Mouse (Mus musculus) adrenal gland, adult (tissue): ENCODE measurements around the gene Fhit.

Source experiments
- DNase-seq, 2 experiments: peaks; one replicate each; pipeline ENCODE4 v3.0.0; 2022 to 2023; ENCODE audit warnings: low spot score in 1 of 2; ENCODE audit not compliant: inconsistent age in 2 of 2

The Fhit gene

DNA sequence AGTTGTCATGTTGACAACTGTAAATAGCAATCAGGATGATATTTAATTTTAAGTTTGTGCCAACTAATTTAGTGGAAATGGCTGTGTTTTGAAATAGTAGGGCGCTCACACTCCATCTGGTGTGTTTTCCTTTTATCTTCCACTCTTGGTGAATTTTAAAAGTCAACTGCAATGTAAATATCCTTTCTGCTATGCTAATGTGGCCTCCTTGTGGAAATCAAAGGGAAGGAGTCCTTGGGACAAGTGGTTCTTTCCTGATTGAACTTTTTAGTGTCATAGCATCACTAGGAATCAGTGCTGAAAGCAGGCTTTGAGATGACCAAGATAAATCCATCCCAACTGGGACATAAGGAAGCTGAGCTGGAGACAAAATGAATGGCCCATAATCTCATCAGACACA lies 1413.1 kb downstream of the Fhit start:
- no peak for DNase-seq

DNA sequence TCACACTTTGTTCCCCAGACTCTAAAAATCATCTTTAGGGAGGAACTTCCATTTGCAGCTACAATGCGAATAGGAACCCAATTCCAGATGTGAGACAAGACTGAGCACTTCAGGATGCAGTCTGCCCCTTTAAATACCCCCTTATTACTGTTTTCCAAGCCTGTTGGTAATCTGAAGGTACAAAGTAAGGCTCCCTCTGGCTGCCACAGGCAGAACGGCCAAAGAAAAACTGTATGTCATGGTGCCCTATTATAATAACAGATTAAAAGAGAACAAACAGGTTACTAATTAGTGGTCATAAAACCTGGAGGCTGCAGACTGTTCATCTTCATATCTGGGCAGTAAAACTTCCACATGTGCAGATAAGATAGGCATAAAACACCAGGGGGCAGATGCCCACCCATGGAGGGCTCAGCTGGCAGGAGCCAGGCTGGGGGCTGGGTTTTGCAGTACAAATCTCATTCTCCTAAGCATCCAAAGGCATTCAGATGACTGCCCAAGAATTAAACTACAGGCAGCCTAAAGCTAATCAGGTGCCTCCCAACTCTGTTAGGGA lies 1439.8 kb downstream of the Fhit start:
- no peak for DNase-seq

DNA sequence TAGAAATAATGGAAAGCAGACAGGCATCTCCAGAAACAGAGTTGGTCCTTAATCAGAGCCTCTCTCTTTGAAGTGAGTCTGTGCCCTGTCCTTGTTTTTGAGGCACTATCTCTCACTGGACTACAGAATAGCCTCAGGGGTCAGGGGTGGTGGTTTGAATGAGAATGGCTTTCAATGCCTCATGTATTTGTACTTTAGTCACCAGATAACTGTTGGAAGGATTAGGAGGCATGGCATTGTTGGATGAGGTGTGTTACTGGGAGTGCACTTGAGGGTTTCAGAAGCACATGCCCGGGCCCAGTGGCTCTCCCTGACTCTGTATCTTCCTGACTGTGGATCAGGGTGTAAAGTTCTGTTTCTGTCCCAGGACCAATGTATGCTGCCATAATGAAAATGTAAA lies 1463.2 kb downstream of the Fhit start:
- no peak for DNase-seq

DNA sequence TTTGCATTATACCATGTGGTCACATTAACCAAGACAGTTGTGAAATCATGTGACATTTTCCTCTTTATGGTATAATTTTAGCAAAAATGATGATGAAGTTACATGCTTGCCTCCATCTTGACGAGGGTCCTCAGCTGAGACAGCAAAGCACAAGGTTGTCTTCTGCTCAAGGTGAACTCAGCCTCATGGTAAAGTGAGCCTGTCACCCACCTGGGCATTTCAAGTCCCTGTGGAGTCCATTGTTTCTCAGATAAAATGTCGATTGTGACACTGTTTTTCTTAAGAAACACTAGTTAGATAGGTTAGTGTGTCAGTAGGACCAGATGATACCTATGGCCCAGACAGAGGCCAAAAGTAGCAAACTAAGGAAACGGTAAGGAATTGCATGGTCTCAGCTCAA lies 1464.7 kb downstream of the Fhit start:
- no peak for DNase-seq

DNA sequence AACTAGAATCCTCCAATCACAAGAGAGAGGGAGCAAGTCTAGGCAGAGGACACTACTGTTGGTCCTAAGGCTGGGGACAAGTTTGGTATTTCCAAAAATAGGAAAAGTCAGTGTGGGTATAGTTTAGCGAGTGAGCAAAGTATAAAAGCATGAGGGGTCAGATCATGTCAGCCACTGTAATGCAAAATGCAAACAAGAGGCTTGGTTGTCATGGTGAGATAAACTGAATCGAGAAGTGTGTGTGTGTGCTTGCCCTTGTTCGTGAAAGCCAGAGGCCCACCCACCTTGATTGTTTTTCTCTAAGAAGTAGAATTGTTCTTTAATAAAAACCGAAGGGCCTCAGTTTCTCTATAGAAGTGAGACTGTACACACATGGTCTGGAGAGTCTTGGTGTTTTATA lies 1465.8 kb downstream of the Fhit start:
- DNase-seq: no peak

DNA sequence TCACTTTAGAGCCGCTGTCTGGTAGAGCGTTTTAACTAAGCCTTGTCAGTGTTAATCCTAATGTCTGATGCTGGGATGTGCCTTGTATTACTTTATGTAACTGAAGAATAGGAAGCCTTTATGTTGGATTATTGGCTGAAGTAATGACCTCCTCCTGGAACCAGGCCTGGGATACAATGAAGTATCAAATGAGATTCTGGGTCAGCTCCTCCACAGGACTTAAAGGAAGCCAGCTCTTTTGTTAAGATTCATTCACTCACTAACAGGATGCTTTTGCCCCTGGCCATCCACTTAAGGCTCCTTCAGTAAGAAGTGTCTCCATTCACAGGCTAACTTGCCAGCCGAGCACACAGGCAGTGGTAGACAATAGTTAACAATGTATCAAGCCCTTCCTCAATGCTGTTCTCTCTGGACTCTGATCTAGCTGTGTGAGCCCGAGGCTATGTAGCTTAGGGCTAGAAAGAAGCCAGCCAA lies 1466.6 kb downstream of the Fhit start:
- no peak for DNase-seq

DNA sequence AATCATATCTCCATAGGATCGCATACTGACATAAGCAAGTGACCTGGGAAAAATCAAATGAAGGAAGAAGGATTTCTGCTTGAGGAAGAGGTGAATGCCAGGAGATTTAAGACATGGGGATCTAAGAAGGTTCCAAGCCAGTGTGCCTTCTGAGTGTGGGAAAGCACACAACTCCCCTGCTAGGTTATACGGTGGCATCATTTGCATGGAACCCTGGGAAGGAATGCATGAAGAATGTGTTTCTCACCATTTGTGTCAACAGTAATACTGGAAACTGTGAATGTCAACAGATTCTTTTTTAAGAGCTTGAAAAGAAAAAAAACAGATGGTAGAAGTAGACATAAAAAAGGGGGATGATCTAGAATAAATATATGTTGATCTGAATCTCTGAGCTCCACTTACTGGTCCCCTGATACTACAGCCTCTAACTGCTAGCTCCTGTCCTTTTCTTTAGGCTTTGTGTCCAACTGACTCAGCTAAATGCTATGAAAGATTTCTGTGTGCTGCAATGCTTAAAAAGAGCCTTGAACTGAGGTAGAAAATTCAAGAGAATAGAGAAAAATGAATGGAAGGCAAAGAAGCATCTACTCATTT lies 1473.1 kb downstream of the Fhit start:
- no peak for DNase-seq

DNA sequence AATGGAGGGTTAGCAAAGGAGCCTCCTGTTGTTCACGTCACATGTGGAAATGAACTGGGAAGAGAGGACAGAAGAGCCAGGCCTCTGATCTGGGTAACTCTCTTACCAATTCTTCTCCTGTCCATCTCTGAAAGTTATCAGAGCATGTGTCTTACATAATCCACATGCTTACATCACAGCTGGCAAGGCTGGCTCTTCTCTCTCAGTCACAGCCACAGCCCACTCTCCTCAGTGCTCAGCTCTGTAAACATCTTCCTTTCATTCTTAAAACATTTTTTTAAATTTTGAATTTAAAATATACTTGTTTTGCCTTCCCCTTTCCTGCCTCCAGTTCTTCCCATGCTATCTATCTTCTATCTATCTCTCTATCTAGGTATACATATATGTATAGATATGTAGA lies 1477.5 kb downstream of the Fhit start:
- DNase-seq: no peak

DNA sequence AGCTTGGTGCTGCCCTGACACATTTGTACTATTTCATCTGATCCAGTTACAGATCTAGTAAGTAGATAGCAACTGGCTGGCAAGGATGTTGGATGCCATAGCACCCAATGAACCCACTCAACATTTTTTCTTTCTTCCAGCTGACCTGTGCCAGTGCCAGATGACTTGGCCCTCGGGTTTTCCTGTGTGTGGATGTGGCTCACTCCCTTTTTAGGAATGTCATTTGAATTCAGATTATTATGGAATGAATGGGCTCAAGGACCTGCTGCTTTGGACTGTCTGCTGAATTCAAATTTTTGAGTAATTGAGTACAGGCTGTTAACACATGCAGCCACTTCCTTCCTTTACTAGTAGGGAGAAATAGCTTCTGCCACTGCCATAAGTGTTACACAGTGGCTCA lies 1489.1 kb downstream of the Fhit start:
- DNase-seq: no peak

DNA sequence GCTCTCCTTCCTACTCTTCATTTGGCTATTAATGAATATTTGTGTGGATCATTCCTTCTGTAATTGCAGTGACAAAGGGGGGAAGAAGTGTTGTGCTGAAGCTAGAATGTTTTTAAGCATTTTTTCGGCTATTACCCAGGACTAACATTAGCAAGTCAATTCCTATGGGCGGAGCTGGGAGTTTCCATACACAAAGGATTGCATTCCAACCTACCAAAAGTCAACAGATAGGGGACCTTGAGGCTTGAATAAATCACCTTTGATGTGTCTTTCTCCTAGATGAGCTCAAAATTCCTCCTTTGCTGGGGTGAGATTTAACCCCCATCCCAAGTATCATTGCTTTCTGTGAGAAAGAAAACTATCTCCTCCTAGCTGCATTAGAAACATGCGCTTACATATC lies 1490.1 kb downstream of the Fhit start:
- DNase-seq: peak in 1 of 2 experiments; percentile 24

DNA sequence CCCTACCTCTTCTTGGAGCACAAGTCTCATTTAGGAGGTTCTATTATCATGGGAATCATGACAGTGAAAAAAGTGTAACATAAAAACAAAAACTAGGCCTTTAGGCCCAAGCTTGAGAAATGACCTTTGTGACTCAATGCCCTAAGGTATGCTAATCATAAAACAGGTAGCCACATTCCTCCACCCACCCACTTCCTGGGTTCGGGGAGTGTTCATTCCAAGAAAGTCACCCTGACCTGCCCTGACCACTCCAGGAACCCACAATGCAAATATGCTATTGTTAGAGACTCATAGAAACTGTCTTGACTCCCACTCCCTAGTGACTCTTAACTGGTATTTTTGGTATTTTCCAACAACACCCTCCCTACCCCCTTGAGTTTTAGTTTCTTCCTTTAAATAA lies 1492.1 kb downstream of the Fhit start:
- no peak for DNase-seq

DNA sequence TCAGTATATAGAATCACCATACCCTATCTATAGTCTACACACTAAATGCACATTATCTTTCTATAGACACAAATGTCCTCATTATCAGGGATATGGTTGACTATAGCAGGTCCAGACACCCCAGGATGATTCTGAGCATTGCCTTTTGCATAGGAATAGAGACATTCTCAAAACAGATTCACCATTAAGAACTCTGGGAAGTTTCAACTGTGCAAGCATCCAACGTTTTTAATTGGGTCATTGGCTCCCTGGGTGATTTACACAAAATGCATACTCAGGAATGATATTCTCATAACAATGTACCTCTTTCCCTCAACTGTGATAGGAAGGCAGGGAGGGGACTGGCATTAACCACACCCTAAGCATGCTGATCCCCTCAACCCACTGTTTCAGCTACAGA lies 1503.4 kb downstream of the Fhit start:
- DNase-seq: no peak

DNA sequence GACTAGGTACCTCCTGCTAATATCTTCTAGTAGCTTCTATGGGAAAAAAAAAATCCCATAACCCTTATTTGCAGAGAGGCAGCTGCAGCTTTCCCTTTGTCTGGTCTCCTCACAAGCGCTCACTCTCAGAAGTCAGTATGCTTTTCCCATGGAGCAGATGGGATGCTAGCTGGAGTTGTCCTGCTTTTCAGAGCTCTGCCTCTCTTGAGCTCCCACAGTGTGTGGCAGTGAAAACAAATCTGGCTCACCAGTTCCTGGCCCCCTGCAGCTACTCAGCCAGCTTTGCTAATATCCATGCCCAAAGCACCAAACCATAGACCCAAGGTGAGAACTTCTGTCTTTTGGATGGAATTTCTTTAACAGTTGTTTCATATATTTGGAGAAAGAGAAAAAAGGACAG lies 1510.4 kb downstream of the Fhit start:
- DNase-seq: no peak

DNA sequence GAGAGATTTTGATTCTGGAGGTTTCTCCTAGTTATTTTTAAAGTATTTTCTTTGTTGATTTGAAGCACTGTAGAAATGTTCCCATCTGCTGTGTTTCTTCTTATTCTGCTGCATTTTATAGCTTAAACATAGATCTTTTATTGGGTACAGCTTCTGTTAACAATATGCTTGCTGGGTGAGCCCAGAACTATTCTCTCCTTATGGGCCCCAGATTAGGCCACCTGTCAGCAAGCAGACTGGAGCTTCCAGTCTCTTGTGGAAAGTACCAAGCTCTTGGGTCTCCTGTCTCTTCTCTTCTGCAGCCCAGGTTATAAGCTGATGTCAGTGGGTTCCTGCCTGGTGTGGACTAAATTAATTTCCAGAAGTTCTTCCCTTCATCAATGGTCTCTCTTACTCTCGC lies 1513.4 kb downstream of the Fhit start:
- DNase-seq: no peak

DNA sequence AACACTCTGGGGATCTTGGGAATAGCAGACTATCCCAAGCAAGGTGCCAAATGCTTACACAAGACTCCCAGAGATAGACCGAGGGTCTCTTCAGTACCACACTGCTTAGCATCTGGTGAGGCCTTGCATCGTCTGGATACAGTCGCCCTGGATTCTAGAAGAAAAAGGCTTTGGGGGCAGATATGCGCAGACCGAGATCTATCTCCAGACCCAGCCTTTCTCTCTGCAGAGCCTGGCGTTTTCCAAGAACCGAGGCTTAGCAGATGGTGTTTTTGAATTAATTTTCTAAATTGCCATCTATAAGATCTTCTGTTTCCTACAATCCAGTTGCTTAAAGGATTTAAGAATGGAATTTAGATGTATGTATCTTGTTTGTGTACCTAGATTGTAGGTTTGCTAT lies 1515.6 kb downstream of the Fhit start:
- no peak for DNase-seq

DNA sequence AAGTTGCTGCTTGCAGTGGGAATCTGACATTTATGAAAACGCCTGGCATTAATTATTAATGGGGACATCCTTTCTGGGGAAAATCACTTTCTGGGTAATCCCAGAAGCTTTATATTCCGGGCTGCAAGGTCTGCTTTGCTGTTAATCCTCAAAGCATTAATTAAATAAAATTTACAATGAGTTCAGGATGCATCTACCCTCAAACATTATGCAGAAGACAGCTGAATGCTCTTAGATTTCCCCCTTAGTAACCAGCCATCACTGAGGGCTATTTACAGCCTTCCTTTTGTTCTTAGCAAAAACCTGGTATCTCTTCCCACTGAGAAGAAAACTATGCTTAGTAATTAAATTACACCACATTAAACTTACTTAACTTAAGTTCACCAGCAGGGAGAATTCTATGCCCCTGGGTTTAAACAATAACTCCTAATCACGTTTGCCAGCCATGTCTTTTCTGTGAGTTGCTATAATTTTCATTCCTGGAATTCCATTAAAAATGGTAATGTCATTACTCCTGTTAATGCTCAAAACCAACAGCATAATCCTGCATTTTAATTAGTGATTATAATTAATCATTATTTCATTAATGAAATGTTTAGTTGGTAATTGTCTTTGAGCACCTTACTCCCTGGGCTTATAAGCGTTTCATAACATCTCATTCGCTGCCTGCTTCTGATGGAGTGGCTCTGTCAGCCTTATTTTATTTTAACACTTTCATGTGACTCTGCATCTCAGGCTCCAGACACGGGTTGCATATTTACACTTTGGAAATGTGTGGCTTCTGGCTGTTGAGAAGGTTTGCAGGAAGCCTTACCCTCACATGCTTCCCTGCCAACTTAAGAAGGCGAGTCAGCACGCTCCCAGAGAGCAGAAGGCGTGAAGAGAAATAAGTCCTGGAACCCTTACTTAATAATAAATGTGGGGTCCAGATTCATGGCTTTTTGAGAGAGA lies 1517.3 kb downstream of the Fhit start:
- no peak for DNase-seq

DNA sequence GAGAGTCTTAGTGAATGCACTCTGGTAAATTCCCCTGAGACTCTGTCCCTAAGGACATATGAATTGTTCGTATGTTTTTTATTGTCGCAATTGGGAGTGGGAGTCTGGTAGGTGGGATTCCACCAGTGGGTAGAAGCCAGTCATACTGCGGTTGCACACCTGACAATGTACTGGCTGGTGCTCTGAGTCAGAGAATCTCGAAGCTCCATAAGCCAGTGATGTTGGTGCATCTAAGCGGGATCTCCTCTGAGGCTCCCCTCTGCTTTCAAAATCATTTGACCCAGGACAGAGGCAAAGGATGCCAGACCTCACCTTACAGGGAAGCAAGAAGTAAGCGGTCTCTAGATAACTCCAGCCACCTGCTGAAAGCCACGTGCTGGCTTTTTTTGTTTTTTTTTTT lies 1518.1 kb downstream of the Fhit start:
- DNase-seq: no peak

DNA sequence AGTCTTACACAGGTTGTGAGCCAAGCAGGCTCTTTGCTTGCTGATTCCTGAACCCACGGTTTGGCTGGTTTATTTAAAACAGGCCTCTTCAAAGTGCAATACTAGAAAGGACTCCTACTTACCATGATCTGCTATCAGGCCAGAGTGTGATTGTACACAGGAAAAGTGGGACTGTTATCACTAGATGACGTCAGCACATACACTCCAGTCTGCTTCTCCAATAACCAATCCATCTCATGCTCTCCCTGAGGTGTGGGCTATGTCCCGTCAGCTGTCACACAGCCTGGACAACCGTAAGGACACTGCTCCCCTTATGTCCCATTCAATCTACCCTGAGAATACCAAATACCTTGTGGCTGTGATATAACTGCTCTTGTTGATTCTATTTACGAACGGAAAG lies 1519.2 kb downstream of the Fhit start:
- no peak for DNase-seq

DNA sequence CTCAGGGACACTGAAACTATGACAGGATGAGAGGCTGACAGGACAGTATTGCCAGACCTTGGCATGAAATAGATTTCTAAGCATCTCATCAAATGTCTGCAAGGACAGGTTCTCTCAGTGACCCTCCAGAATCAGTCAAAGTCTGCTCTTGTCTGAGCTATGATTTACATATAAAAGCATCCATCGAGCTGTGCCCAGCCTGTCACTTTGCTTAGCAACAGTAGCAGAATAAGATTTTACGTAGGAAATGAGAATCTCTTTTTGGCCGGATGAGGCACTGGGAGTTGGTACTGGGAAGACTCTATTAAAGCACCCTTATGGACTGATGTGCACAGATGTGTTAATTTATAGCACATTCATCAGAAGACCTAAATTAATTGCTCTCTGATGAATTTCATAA lies 1519.8 kb downstream of the Fhit start:
- DNase-seq: no peak

DNA sequence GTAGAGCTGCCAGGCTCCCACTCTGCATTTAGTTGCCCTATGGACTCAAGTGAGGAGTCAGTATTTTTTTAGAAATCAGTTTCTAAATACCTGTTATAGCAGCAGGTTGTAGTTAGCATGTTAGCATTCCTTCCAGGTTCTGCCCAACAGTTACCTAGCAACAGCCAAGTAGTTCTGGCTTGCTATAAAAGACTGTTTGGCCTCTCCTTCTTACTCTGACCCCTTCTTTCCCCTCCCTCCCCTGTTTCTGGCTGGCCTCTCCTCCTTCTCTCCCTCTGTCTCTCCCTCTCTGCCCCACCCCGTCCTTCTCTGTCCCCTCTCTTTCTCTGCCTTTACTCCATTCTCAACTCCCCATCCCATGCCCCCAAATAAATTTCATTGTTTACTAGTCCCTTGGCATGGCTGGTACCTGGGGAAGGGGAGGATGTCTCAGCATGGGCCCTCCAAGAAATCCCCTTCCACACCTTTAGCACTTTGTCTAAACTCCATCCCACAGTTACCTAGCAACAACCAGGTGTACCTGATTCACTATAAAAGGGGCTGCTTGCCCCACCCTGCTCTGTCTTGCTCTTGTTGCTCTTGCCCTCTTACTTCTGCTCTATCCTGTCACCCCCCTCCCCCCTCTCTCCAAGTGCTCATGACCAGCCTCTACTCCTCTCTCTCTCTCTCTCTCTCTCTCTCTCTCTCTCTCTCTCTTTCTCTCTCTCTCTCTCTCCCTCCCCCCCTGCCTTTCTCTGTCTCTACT lies 1527.4 kb downstream of the Fhit start:
- DNase-seq: no peak

DNA sequence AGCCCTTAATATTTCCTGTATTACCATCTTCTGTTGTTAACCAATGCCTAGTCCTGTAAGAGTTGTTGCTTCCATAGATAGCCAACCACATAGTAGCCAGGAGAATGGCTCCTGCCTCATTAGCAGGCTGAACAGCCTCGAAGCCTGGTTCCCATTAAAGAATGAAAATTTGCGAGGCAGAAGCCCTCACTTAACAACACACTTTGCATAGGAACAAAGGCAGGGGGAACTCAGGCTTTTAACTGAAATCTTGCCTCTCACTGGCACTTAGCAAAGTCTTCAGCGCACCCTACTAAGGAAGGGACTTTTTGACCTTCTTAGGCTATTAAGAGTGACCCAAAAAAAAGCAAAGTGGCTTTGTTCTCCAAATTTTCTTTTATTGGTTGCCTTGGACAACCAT lies 1529.3 kb downstream of the Fhit start:
- no peak for DNase-seq
